Mouse (Mus musculus) myocyte (in vitro differentiated cells): ENCODE measurements around the gene Tmeff2.

Source experiments
- E2F4 ChIP-seq: IDR thresholded peaks from one replicate; pipeline ENCODE4 v1.6.1; 2011; ENCODE audit warnings: mild to moderate bottlenecking, control low read depth, moderate library complexity; ENCODE audit not compliant: insufficient read depth
- POLR2A ChIP-seq: IDR thresholded peaks from one replicate; pipeline ENCODE4 v1.6.1; 2011; ENCODE audit warnings: low read depth, mild to moderate bottlenecking, control low read depth, moderate library complexity; ENCODE audit not compliant: insufficient read length
- SRF ChIP-seq: IDR thresholded peaks from one replicate; pipeline ENCODE4 v1.6.1; 2011; ENCODE audit warnings: low read depth; ENCODE audit not compliant: control insufficient read depth, insufficient read length
- TCF12 ChIP-seq: IDR thresholded peaks from one replicate; pipeline ENCODE4 v1.6.1; 2011; ENCODE audit warnings: mild to moderate bottlenecking, control low read depth; ENCODE audit not compliant: poor library complexity, insufficient read depth, severe bottlenecking

DNA sequence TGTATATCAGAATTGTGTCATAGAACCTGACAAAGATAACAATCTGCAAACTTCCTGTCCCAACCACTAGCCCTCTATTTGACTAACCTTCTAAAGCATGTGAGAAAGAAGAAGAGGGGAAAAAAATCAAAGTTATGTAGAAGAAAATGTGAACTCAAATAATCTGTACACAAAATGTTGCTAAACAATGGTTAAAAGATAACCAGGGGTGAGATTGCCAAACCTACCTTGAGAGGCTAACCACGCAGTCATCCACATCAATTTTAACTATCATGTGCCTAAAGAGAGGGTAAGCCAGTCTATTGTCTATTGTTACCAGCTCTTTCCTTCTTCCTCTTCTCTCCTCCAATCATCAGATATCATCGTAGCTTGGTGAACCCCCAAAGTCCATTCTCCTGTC, 35.0 kb downstream of the Tmeff2 start:
- no peak for TF ChIP-seq POLR2A
- TF ChIP-seq E2F4: no peak
- no peak for TF ChIP-seq SRF
- TF ChIP-seq TCF12: no peak
